Mouse (Mus musculus) layer of hippocampus, postnatal 10 days (tissue): ENCODE data around the gene Adgrl3. TPM values are rescaled to one million over a fixed set of nuclear protein-coding genes. Genes with fewer than 3 reads are reported as not detected.

ENCODE experiments used
- DNase-seq, 2 experiments: peaks; one replicate each; pipeline ENCODE4 v3.0.0; 2021; ENCODE audit warnings: low spot score in 2 of 2
- total RNA-seq, 2 experiments: library from RNA; stranded (reverse); gene quantifications; 2 replicates each; pipeline ENCODE4 v1.2.3; 2021

The Adgrl3 gene
- total RNA-seq, 2 experiments from 2014 or later = 194 to 218 TPM

- no peak for DNase-seq
These were observed 53.9 kb downstream of the Adgrl3 start for GRCm38 (mm10) chr5:81073875-81074274.

GRCm38 (mm10) chr5:81076377-81076776 is 56.4 kb downstream of the Adgrl3 start:
- no peak for DNase-seq

GRCm38 (mm10) chr5:81077031-81077430 is 57.1 kb downstream of the Adgrl3 start:
- DNase-seq = no peak

GRCm38 (mm10) chr5:81077990-81078389 is 58.1 kb downstream of the Adgrl3 start:
- DNase-seq = no peak

GRCm38 (mm10) chr5:81083698-81084360 is 63.9 kb downstream of the Adgrl3 start:
- DNase-seq = no peak

GRCm38 (mm10) chr5:81085152-81085551 is 65.2 kb downstream of the Adgrl3 start:
- no peak for DNase-seq

GRCm38 (mm10) chr5:81088667-81089066 is 68.7 kb downstream of the Adgrl3 start:
- no peak for DNase-seq

- no peak for DNase-seq
These were observed 74.7 kb downstream of the Adgrl3 start for GRCm38 (mm10) chr5:81094618-81095017.

- DNase-seq = no peak
These were observed 77.2 kb downstream of the Adgrl3 start for GRCm38 (mm10) chr5:81097131-81097530.

GRCm38 (mm10) chr5:81107431-81107830 is 87.5 kb downstream of the Adgrl3 start:
- no peak for DNase-seq

GRCm38 (mm10) chr5:81124483-81124882 is 104.5 kb downstream of the Adgrl3 start:
- no peak for DNase-seq

GRCm38 (mm10) chr5:81127639-81128038 is 107.7 kb downstream of the Adgrl3 start:
- DNase-seq = no peak

- DNase-seq = no peak
These were observed 116.5 kb downstream of the Adgrl3 start for GRCm38 (mm10) chr5:81136394-81136793.

GRCm38 (mm10) chr5:81155791-81156190 is 135.9 kb downstream of the Adgrl3 start:
- peak; percentile 25 to 45 for DNase-seq

- no peak for DNase-seq
These were observed 136.3 kb downstream of the Adgrl3 start for GRCm38 (mm10) chr5:81156281-81156680.

GRCm38 (mm10) chr5:81156796-81157195 is 136.9 kb downstream of the Adgrl3 start:
- no peak for DNase-seq

- peak; percentile 22 to 36 for DNase-seq
These were observed 139.1 kb downstream of the Adgrl3 start for GRCm38 (mm10) chr5:81159013-81159412.

- no peak for DNase-seq
These were observed 140.5 kb downstream of the Adgrl3 start for GRCm38 (mm10) chr5:81160431-81160830.

GRCm38 (mm10) chr5:81188871-81189485 is 169.0 kb downstream of the Adgrl3 start:
- no peak for DNase-seq

- no peak for DNase-seq
These were observed 180.4 kb downstream of the Adgrl3 start for GRCm38 (mm10) chr5:81200354-81200753.

GRCm38 (mm10) chr5:81201885-81202284 is 181.9 kb downstream of the Adgrl3 start:
- no peak for DNase-seq

- no peak for DNase-seq
These were observed 198.6 kb downstream of the Adgrl3 start for GRCm38 (mm10) chr5:81218500-81219057.

GRCm38 (mm10) chr5:81224465-81224864 is 204.5 kb downstream of the Adgrl3 start:
- no peak for DNase-seq
